Mouse (Mus musculus) thymus, adult 2 months (tissue): ENCODE results near the gene Gm8094. TPM values are rescaled to one million over a fixed set of nuclear protein-coding genes. Genes with fewer than 3 reads are reported as not detected.
"Not testable (repeated sequence)": the region's sequence is repeated elsewhere in the genome, so short reads cannot be mapped to it uniquely, and the experiment has no call there.

Experiments
- DNase-seq: peaks from one replicate; pipeline ENCODE4 v3.0.0; 2021
- H3K27ac ChIP-seq: fragments of 200-500 bp; 2 replicates; pipeline ENCODE4 v1.5.1; 2012; ENCODE audit warnings: low read length, control low read depth; ENCODE audit not compliant: control insufficient read depth, insufficient read depth
- H3K27me3 ChIP-seq: fragments of 200-500 bp; 2 replicates; pipeline ENCODE4 v1.6.1; 2012; ENCODE audit warnings: mild to moderate bottlenecking, low read length, moderate library complexity, mixed read lengths; ENCODE audit not compliant: control insufficient read depth, insufficient read depth
- H3K36me3 ChIP-seq: fragments of 200-500 bp; 2 replicates; pipeline ENCODE4 v1.6.1; 2012; ENCODE audit warnings: mild to moderate bottlenecking, low read length, moderate library complexity; ENCODE audit not compliant: control insufficient read depth, insufficient read depth
- H3K4me1 ChIP-seq: fragments of 200-500 bp; replicated peaks from 2 replicates; pipeline ENCODE4 v1.6.1; 2012; ENCODE audit warnings: low read length; ENCODE audit not compliant: control insufficient read depth, insufficient read depth
- H3K4me3 ChIP-seq: fragments of 200-500 bp; 2 replicates; pipeline ENCODE4 v1.5.1; 2012; ENCODE audit warnings: mild to moderate bottlenecking, low read length, control low read depth, moderate library complexity; ENCODE audit not compliant: control insufficient read depth, insufficient read depth
- WGBS: fragments of 180-500 bp; shearing (Covaris S2); methylation state at CpG from one replicate; pipeline ENCODE4 v1.1.7; 2018; 5-methylcytosine and 5-hydroxymethylcytosine counted together
- polyA plus RNA-seq: library from polyadenylated mRNA; depleted of rRNA; stranded (reverse); fragments of >200 nt; gene quantifications from 2 replicates; pipeline ENCODE4 v1.2.3, GENCODE M21; 2012; rRNA removed

Gm8094 gene
- not detected in 2 replicates for polyA plus RNA-seq

DNA sequence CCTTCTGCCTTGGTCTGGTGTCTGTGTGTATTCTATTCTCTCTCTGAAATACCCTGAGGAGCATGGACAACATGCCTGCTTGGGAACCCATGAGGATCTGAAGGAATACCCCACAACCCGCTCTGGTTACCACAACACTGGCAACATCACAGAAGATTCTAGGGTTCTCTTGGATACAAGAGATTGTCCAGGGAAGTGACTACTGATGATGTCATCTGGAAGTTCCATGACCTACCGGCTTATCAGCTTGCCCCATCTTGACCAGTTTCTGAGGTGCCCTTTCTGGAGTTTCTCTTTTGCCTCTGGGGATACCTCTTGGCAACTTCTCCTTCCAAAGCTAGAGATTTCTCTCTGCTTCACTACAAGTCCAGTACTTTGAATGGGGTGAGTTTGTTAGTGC lies at the start of gene Gm8094:
TSS of gene Gm8094 (minus strand) at position 101 of the 400 bp plus-strand sequence.
- H3K36me3 ChIP-seq, result not testable (repeated sequence)
- 84% methylated on average over 2 of the region's 2 CpGs for WGBS

DNA sequence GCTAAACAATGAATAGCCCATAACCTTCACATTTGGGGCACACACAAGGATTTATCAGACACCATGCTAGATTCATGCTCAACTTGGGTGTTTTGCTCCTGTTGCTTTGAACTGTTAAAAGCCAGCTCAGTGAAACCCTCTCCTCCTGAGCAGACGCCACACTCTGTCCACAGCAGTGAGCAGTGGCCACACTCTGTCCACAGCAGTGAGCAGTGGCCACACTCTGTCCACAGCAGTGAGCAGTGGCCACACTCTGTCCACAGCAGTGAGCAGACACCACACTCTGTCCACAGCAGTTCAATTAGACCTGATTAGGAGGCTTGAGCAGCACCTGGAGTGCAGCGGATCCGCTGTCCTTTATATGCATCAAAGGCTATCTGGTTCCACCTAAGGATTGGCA lies 43.2 kb upstream of the Gm8094 start:
- H3K27me3 ChIP-seq, H3K36me3 ChIP-seq, DNase-seq, H3K4me3 ChIP-seq, H3K4me1 ChIP-seq, H3K27ac ChIP-seq: not testable (repeated sequence)
- 99% methylated on average over 3 of the region's 3 CpGs for WGBS

More for the DNA sequence above, at the start of gene Gm8094:
- H3K4me3 ChIP-seq, H3K27ac ChIP-seq, DNase-seq, H3K4me1 ChIP-seq, H3K27me3 ChIP-seq: not testable (repeated sequence)

DNA sequence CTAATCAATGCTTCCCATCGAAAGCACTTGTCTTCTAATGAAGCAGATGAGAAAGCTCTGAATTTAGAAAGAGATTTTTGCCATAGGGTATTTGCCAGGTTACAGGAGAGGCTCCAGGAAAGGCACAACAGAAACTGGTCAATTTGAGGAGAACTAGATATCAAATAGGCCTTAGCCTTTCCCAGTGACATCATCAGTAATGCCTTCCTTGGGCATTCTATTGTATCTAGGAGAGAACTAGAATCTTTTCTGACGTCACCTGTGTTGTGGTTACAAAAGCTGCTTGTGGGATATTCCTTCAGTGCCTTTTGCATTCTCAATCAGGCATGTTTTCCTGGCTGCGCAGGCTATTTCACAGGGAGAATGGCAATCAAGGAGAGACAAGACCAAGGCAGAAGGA lies 23.9 kb upstream of the Gm8094 start, which contains the start of gene Gm8104:
TSS of gene Gm8104 (plus strand) at position 301 of the 400 bp plus-strand sequence.
- not testable (repeated sequence) for DNase-seq, H3K27me3 ChIP-seq, H3K4me3 ChIP-seq, H3K36me3 ChIP-seq, H3K4me1 ChIP-seq, H3K27ac ChIP-seq
- 82% methylated on average over 3 of the region's 3 CpGs for WGBS

DNA sequence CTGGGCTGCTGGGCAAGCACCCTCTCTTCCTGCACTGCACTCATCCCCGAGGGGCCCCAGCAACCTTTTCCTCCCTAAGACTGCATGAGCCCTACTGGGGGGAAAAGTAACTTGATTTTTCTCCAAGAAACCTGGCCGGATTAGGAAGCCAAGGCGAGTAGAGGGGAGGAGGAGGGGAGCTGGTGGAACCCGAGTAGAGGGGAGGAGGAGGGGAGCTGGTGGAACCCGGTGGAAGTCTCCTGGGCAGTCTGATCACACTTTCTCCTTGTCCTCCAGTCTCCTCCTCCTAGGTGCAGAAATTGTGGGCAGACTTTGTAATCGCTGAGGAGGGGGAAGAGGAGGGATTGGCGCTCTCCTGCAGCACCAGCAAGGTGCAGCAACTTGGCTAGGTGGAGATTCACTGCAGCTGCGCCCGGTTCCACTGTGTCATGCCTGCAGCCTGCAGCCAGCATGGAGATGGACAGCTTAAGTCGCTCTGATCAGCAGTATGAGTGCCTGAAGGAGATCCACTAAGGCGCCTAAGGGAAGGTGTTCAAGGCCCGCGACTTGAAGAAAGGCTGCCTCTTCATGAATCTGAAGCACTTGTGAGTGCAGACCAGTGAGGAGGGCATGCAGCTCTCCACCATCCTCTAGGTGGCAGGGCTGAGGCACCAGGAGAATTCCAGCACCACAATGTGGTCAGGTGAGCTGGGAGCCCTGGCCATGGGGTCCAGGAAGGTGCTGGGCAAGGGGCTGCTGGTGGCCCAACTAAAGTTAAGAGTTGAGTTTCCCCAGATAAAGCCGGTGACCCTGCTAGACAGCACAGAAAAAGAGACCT lies 12.9 kb upstream of the Gm8094 start:
- not testable (repeated sequence) for H3K4me3 ChIP-seq, H3K27ac ChIP-seq, H3K27me3 ChIP-seq, H3K4me1 ChIP-seq, H3K36me3 ChIP-seq, DNase-seq
- WGBS, result 45% methylated on average over 1 of the region's 14 CpGs

DNA sequence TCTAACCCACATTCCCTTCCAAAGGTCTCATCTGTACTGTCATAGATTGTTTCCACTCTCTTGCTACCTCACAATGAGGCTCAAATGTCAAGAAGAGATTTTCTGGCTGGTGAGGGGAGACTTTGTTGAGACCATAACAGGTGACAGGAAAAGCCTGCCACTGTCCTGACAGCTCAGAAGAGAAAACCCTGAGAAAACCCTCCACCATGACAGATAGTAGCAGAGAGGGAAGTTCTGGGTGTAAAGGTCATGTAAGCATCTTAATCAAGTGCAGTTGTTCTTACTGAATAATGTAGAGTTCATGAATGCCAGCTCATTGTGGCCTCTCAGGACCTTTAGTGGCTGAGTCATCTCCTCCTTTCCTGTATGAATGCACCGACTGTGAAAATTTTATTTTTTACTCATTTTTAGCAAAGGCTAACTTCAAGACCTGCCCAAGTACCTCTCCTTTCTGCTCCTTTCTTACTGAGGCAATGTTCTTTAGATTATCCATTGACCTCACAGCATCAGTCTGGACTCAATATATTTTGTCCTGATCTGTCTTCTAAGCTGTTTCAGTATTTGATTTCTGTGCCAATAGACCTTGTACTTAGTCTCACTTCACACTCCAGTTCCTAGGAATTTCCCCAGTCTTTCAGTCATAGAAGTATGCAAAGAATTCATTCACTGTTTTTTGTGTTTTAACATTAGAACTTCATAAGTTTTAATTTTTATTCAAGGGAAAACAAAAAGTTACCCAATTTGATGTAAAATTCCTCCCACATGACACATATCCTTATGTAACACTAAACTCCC lies 8.7 kb upstream of the Gm8094 start:
- not testable (repeated sequence) for H3K4me3 ChIP-seq, H3K4me1 ChIP-seq, H3K36me3 ChIP-seq, DNase-seq, H3K27ac ChIP-seq, H3K27me3 ChIP-seq
- 75% methylated on average over 1 of the region's 1 CpGs for WGBS

DNA sequence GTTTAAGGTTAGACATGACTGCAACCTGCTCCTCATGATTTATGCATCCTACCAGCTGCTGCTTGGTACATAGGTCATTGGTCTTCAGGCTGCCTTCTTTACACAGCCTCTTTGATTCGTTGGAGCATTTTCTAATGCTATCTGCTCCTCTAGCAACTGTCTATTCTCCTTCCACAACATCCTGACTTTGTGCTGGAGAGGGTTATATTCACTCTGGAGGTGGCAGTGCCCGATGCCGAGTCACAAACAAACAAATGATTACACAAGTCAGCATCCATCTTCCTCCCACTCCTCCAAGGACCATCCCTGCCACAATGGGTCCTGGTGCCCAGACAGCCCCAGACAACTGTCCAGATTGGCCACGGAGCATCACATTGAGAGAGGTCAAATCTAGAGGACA lies 16.3 kb downstream of the Gm8094 start:
- DNase-seq, H3K36me3 ChIP-seq, H3K4me3 ChIP-seq, H3K27me3 ChIP-seq, H3K4me1 ChIP-seq, H3K27ac ChIP-seq: not testable (repeated sequence)
- 73% methylated on average over 4 of the region's 4 CpGs for WGBS

DNA sequence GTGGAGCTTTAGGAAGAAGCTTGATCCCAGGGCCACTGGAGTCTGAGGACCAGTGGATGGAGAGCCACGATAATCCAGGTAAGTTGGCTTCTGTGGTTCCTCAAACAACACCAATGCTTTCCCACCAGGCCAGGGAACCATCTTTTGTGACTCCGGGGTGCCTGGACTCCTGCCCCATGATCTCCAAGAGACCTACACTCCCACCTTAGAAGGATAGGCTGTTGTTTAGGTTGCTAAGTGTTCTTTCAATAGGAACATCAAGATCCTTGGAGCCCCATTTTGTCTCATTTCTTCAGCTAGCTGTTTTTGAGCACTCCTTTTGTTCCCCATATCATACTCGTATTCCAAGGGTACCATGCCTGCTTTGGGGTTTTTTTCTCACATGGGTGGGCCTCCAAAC lies 18.4 kb downstream of the Gm8094 start:
- 84% methylated on average over 3 of the region's 3 CpGs for WGBS
- H3K27ac ChIP-seq, H3K36me3 ChIP-seq, DNase-seq, H3K4me3 ChIP-seq, H3K27me3 ChIP-seq, H3K4me1 ChIP-seq: not testable (repeated sequence)

Other genes starting within 250 kb of the Gm8094 start
- gene Gm21977, start 223.2 kb downstream of the Gm8094 start, polyA plus RNA-seq, result not detected in 2 replicates
- gene Gm8082, start 83.0 kb downstream of the Gm8094 start, polyA plus RNA-seq, result not detected in 2 replicates
- gene Gm10376, start 61.0 kb downstream of the Gm8094 start, polyA plus RNA-seq, result not detected in 2 replicates
- not detected in 2 replicates for gene Gm8104, start 24.0 kb upstream of the Gm8094 start, polyA plus RNA-seq
- gene Gm7233, start 103.2 kb upstream of the Gm8094 start, polyA plus RNA-seq, result not detected in 2 replicates
- gene Gm8122, start 158.7 kb upstream of the Gm8094 start, polyA plus RNA-seq, result not detected in 2 replicates
- 0.07 TPM in 1 of 2 replicates, not detected in the other for gene Gm8126, start 182.0 kb upstream of the Gm8094 start, polyA plus RNA-seq
- gene Gm9732, start 198.4 kb upstream of the Gm8094 start, polyA plus RNA-seq, result not detected in 2 replicates
- gene Gm8127, start 217.2 kb upstream of the Gm8094 start, polyA plus RNA-seq, result not detected in 2 replicates